Mouse (Mus musculus) frontal cortex, postnatal 14 days (tissue): Measurements from ENCODE around the gene Nav2.

Experiments used
- DNase-seq, 2 experiments: peaks; one replicate each; pipeline ENCODE4 v3.0.0; 2022; ENCODE audit warnings: low spot score in 2 of 2

Gene Nav2

DNA sequence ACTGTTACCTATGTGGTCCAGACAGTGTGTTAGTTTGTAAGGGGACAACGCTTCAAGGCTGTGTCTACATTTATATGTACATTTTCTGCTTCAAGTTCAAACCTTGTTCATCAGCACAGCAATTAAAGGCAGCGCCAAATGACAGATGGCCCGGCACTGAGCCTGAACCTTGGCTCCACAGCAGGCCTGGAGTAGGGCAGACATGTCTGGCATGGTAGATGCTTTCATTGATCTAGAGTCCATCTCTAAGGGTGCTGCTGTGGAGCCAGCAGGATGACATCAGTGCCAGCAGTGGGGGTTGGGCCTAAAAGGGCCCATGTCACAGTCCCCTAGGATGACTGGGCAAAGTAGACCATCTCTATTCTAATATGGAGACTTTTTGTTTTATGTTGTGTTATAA, 186.0 kb downstream of the Nav2 start:
- DNase-seq = no peak

- DNase-seq = no peak
Measured at GRCm38 (mm10) chr7:49101291-49101690, 192.8 kb downstream of the Nav2 start.

- no peak for DNase-seq
Measured at GRCm38 (mm10) chr7:49102223-49102622, 193.7 kb downstream of the Nav2 start.

- DNase-seq = no peak
Measured at GRCm38 (mm10) chr7:49104376-49104775, 195.9 kb downstream of the Nav2 start.

GRCm38 (mm10) chr7:49104793-49105192, 196.3 kb downstream of the Nav2 start:
- no peak for DNase-seq

GRCm38 (mm10) chr7:49105501-49105900, 197.0 kb downstream of the Nav2 start:
- DNase-seq = no peak

- DNase-seq = no peak
Measured at GRCm38 (mm10) chr7:49108076-49108475, 199.6 kb downstream of the Nav2 start.

DNA sequence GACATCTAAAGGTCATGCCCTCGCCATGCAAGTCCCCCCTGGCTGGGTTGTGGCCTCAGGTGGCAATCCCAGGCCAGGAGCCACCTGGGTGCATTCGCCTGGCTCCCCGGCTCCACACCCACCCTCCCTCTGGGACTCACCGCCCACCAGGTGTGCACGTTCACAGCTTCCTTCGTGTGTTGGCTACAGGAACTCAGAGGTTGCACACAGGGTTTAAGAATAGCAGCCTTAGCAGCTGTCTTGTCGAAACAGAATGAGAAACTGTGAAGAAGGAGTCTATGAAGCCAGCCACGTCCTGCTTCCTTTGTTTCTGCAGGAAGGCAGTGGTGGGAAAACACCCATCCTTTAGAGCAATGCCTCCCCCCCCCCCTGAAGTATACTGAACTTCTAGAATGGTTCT, 210.5 kb downstream of the Nav2 start:
- DNase-seq = no peak

DNA sequence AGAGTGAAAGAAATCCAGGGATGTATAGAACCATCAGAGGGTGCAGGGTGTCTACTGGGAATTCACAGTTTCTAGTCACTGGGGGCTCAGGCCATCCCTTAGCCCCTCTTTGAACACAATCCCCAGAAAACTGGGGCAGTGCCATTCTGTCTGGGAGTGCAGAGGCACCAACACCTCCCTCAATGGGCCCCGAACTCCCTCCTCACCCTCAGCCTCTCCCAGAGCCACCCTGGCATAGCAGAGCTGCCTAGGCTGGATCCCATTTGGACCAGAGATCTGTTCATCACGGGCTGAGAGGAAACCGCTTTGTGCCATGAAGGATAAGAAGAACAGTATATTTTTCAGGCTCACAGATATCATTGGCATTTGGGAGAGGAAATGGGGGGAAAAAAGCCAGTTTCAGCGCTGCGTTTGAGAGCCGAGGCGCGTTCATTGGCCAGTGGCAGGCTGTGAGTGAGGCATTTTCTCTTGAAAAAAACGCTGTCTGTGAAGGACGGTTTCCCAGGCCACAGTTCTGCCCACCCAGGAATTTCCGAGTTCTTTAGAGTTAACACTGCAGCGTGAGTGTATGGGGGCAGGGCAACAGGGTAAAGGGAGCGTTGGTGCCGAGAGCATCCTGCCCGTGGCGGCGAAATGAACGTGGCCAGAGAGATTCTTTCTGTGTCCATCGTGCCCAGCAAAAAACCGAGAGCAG, 211.4 kb downstream of the Nav2 start:
- no peak for DNase-seq

GRCm38 (mm10) chr7:49120488-49120864, 212.0 kb downstream of the Nav2 start:
- no peak for DNase-seq

- DNase-seq = peak; percentile 79 to 91
Measured at GRCm38 (mm10) chr7:49120935-49121691, 212.6 kb downstream of the Nav2 start.

DNA sequence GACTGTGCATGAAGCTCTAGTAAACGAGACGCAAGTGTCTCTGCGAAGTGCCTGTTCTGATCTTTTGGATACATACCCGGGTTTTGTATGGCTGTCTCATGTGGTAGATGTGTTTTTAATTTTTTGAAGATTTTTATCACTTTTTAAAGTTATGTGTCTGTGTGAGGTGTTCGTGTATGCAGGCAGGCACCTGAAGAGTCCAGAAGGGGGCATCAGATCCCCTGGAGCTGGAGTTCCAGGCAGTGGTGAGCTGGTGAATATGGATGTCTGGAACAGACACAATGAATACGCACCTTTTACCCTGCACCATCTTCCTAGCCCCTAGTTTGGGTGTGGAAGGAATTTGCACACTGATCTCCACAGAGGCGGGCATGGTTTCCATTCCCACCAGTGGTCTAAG, 214.0 kb downstream of the Nav2 start:
- no peak for DNase-seq

DNA sequence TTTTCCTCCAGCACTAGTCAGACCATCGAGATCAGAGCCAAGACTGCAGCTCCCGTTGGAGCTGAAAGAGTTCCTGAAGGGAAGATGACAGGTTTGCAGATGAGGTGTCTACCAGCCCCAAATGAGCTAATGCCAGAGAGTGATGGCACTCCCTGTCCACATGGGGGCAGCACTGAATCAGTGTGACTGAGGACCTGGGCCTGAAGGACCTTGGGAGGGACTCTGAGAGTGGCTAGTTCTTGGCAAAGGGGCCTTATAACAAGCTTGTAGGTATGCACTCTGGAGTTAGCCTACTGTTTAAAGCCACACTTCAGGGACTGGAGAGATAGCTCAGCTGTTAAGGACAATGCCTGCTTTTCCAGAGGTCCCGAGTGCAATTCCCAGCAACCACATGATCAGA, 217.0 kb downstream of the Nav2 start:
- DNase-seq = no peak

DNA sequence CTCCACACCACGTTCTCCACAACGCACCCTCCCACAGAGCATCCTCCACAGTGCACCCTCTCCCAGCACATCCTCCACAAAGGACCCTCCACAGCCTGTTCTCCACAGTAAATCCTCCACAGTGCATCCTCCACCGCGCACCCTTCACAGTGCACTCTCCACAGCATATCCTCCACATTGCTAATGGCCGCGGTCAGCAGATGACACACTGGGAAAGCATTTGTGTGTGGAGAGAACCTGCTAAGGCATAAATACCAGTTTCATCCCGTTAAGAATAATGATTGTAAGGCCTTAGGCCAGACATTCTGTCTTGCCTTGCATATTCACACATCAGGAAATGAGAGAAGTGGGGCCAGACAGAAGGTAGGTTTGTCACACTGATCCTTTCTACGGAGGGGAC, 219.7 kb downstream of the Nav2 start:
- DNase-seq = no peak

DNA sequence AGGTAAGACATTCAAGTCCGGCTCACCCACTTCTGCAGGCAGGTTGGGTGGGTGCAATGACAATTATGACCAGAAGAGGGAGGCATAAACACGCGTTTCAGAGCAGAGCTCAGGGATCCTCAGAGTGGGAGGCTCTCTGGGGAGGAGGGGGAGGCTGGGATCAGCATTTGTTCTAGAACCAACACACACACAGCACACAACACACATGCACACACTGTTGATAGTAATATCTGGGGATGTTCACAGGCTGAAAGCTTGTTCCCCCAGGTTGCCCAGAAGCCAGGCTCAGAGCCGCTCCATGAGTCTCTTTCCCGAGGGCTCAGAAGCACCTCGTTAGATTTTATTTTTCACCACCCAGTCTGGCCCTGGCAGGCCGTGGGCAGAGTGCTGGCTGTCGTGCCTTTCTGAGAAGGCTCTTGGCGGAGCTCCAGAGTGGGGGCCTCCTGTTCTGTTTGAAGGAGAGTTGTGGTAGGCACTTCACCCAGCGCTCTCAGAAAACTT, 224.4 kb downstream of the Nav2 start:
- peak; percentile 83 to 87 for DNase-seq

DNA sequence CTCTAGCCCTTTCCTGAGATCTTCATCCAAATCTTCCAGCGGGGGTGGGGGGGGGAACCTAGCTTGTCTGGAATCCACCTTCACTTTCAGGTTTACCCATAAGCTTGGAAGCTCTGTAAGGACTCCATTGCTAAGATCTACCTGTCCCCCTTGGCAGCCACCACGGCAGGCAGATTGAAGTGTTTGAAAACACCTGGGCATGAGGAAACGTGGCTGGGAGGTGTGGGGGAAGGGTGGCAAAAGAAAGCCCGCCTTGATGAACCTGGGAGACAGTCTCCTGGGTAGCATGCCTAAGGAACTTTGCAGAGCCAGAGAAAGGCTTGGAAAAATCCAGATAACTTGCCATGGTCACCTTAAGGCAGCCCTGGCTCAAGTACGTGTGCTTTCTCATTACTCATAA, 225.9 kb downstream of the Nav2 start:
- no peak for DNase-seq

DNA sequence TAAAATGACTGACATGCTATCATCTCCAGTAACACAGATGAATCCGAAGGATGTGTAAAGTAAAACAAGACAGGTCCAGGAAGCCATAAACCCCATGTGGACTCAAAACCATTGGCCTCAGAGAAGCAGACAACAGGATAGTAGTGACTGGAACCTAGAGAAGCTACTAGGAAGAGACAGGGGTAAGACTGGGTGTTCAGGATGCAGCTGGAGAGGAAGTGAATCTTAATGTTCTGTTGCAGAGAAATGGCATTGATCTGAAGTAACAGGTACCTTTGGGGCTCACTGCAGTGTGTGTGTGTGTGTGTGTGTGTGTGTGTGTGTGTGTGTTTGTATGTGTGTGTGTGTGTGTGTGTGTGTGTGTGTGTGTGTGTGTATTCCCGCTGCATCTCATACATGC, 231.2 kb downstream of the Nav2 start:
- no peak for DNase-seq

- no peak for DNase-seq
Measured at GRCm38 (mm10) chr7:49143966-49144365, 235.4 kb downstream of the Nav2 start.

- DNase-seq = peak; percentile 57 to 61
Measured at GRCm38 (mm10) chr7:49145749-49146670, 237.5 kb downstream of the Nav2 start.

DNA sequence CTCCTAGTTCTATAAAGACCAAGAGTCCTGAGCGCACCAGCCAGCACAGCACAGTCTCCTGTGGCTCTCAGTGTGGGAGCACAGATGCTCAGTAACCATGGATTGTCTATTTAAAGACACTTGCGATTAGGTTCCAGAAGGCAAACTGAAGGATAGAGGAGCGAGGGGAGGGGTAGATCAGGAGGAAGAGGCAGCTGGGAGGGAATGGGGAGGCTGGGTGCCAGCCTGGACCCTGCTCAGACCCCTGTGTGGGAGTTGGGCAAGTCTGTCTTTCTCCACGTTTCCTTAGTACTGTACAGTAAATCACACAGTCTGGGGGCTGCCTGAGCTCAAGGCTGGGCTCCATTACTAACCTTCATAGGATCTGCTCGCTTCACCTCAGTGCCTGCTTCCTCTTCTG, 243.8 kb downstream of the Nav2 start:
- DNase-seq = peak in 1 of 2 experiments; percentile 42

DNA sequence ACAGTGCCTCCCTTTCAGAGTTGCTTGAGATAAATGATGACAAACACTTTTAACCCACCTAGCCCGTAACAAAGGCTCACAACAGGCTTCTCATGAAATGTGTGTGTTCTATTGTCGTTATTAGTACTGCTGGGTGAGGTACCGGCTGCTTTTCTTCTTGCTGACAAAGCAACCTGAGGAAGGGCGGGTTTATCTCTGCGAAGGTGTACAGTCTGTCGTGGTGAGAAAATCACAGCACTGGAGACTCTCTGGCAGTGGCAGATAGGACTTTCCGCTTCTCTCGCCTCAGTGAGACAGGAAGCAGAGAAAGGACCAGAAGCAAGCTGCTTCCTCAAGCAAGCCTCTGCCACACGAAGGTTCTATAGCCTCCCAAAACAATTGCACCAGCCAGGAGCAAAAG, 244.2 kb downstream of the Nav2 start:
- DNase-seq = no peak
